Mouse (Mus musculus) brain, embryonic 14.5 days (tissue): Measurements from ENCODE around the gene Nat8f1.

ENCODE experiments used
- CTCF ChIP-seq: fragments of 200-500 bp; IDR thresholded peaks from 2 replicates; pipeline ENCODE4 v1.5.1; 2012; ENCODE audit warnings: inconsistent platforms, mild to moderate bottlenecking, moderate library complexity, borderline replicate concordance; ENCODE audit not compliant: insufficient read depth, insufficient read length; ENCODE audit errors: extremely low read depth
- POLR2A ChIP-seq: fragments of 200-500 bp; IDR thresholded peaks from 2 replicates; pipeline ENCODE4 v1.6.1; 2012; ENCODE audit warnings: mild to moderate bottlenecking, inconsistent platforms, borderline replicate concordance; ENCODE audit not compliant: poor library complexity, insufficient read depth, insufficient read length, severe bottlenecking; ENCODE audit errors: extremely low read depth

DNA sequence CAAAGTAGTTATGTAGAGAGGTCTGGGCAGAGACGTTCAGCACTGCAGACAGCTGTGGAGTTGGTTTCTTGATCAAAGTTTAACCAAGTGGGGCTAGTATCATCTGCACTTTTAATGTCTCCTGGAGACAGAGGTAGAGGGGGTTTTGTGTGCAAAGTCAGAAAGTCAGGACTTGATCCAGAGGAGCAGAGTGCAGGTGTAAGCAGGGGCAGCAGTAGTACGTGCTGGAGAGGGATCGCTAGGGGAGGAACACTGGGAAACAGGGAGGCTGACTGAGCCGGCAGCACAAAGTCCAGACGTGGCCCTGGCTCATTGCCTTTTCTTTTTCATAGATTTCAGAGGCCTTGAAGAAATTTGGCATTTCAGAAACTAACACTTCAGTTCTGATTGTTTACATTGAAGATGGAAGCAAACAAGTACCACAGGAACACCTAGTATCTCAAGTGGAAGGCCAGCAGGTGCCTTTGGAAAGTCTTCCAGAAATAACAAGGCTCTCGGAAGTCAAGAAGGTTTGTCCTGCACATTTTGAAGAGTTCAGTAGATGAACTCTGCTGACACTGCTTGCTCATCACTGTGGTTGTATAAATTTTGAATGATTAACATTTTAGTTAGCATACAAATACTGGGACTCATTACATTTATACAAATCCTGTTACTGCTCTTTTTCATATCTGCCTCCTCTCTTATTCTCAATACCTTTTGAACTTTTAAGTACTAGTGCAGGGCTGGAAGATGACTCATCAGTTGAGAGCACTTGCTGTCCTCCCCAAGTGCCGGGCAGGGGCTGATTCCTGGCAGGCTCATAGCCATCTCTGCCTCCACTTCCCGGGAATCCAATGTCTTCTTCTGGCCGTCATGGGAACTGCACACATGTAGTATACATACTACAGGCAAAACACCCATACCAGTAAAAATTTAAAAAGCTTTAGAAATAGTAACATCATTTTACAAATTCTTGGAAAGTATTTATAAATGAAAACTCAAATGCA, 12.3 kb upstream of the Nat8f1 start:
- TF ChIP-seq CTCF (no peak), POLR2A (no peak)
